Mouse (Mus musculus) cerebellum, adult 8-10 months (tissue): ENCODE results near the gene Pcp4l1.

Experiments
- DNase-seq: peaks from one replicate; pipeline ENCODE4 v3.0.0; 2022

Pcp4l1 gene

DNA sequence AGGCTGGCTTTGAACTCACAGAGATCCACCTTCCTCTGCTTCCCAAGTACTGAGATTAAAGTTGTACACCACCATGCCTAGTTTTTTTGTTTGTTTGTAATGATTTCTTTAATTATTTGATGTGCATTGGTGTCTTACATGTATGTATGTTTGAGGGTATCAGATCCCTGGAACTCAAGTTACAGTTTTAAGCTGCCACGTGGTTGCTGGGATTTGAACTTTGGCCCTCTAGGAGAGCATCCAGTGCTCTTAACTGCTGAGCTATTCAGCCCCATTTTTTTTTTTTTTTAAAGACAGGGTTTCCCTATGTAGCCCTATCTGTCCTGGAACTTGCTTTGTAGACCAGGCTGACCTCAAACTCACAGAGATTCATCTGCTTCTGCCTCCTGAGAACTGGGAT is 65.1 kb downstream of the Pcp4l1 start:
- DNase-seq, result no peak

GRCm38 (mm10) chr1:171129251-171129650 is 66.8 kb downstream of the Pcp4l1 start:
- no peak for DNase-seq

DNA sequence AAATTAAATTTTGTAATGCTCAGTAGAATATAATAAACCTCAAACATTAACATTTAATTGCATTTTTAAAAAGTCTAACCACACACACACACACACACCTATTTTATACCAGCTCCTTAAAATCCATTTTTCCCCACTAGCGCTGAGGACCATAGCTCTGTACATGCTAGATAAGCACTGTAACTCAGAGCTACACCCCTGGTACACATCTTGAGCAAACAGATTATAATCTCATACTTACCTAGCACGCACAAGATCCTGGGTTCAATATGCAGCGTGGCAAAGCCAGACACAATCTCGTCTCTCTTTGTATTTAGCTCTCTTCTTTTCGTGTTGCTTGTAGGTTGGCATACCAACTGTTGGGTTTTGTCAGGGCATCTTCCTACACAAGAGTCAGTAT is 71.7 kb downstream of the Pcp4l1 start:
- DNase-seq, result no peak
